Mouse (Mus musculus): ENCODE measurements around the gene Tgm4. TPM values are rescaled to one million over a fixed set of nuclear protein-coding genes. Genes with fewer than 3 reads are reported as not detected.

Tgm4 gene
- polyA plus RNA-seq (2015; fragmentation: Nextera tagmentation; extraction: Ambion mirVana) = 0.44 and 0.52 TPM in 2 replicates

DNA sequence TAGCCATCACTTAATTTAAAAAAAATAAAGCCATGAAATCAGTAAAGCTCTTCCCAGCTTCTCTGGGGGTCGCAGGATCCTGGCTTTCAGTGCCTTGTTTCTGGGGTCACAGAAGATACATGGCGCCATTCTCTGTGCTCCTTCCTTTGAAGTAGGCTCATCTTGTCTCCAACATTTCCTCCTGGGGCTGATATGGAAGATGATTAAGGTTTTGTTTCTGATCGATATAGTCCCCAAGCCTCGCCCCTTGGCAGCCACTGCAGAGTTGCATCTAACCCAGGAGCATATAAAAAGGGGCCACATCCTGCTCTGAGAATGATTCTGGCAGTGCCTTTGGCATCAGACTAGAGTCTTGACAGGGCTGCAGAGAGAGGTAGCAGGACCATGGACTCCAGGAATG is at the start of gene Tgm4:
Gene Tgm4, plus strand, starts transcription at position 301 of the 400 bp plus-strand sequence.
- DNase-seq (ENCODE audit: low spot score) (no peak), ATAC-seq (ENCODE audit: low FRiP score, low TSS enrichment) (no peak)
- TF ChIP-seq CTCF (IDR thresholded peaks at IDR 0.05; ENCODE audit: low read depth) (no peak), EP300 (optimal IDR thresholded peaks at IDR 0.05) (no peak)
- H3K4me3 ChIP-seq (ENCODE audit: low read depth, low read length) = no peak within 1 kb of the TSS
- no peaks in the 10 kb centered on the region for H3K9me3 ChIP-seq (ENCODE audit: control insufficient read depth, low read length)
- WGBS = 78% methylated on average over 4 of the region's 4 CpGs
- no peaks in the 10 kb centered on the region for H3K27me3 ChIP-seq (ENCODE audit: control insufficient read depth, insufficient read depth, low read length)
- no peak within 1 kb of the TSS for H3K27ac ChIP-seq (replicated peaks)
- H3K4me2 ChIP-seq (replicated peaks; ENCODE audit: low read depth) = no peak within 1 kb of the TSS
- no peaks in the 10 kb centered on the region for H3K36me3 ChIP-seq (ENCODE audit: control insufficient read depth, insufficient read depth, low read length)
- no peak within 1 kb of the TSS for H3K9ac ChIP-seq (ENCODE audit: low read length)
- H3K4me1 ChIP-seq (replicated peaks; ENCODE audit: control insufficient read depth, insufficient read depth) = no peaks in the 10 kb centered on the region

DNA sequence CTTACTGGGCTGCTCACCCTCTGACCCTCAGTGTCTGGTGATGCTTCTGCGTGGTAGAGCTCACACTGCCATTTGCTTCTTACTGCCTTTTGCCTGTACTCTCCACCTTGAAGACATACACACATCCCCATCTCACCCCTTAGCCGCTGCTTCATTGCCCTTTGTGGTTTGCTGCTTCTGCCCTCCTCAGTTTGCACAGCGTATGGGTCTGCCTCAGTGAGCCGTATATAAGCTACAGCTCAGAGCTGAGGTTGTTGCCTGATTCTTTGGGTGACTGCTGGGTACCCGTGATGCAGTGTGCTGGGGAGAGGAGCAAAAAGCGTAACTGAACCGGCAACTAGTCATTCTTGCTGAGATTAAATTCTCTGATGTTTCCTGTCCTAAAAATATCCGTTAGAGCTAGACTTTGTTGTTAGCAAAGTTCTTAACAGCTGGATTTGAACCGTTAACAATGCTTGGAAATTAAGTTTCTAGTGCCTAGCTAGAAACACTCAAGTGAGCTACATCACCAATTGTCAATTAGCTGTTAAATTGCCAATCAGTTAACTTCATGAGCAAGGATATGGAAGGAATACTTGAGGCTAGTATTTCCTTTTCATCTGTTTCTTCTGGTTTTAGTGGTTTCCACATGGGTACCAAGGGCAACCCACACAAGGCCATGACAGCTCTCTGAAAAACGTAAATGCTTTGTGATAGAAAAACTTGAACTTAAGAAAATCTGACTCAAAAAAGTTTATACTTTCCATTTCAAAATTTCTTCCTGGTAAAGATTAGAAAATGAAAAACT is 35.9 kb upstream of the Tgm4 start:
- peaks cover 8% of the 10 kb centered on the region; the same call in 1 of the 2 replicates for H3K36me3 ChIP-seq (ENCODE audit: control insufficient read depth, insufficient read depth, low read length)
- no peak overlapping the region for H3K27ac ChIP-seq (replicated peaks)
- H3K4me3 ChIP-seq (ENCODE audit: low read depth, low read length) = no peak overlapping the region
- TF ChIP-seq CTCF (IDR thresholded peaks at IDR 0.05; ENCODE audit: low read depth) (no peak), EP300 (optimal IDR thresholded peaks at IDR 0.05) (no peak)
- WGBS = 89% methylated on average over 10 of the region's 10 CpGs
- no peak overlapping the region for H3K4me2 ChIP-seq (replicated peaks; ENCODE audit: low read depth)
- ATAC-seq (ENCODE audit: low FRiP score, low TSS enrichment) = no peak
- no peaks in the 10 kb centered on the region for H3K27me3 ChIP-seq (ENCODE audit: control insufficient read depth, insufficient read depth, low read length)
- no peak overlapping the region for H3K9ac ChIP-seq (ENCODE audit: low read length)
- no peak for DNase-seq (ENCODE audit: low spot score)
- no peaks in the 10 kb centered on the region for H3K4me1 ChIP-seq (replicated peaks; ENCODE audit: control insufficient read depth, insufficient read depth)
- H3K9me3 ChIP-seq (ENCODE audit: control insufficient read depth, low read length) = no peaks in the 10 kb centered on the region

DNA sequence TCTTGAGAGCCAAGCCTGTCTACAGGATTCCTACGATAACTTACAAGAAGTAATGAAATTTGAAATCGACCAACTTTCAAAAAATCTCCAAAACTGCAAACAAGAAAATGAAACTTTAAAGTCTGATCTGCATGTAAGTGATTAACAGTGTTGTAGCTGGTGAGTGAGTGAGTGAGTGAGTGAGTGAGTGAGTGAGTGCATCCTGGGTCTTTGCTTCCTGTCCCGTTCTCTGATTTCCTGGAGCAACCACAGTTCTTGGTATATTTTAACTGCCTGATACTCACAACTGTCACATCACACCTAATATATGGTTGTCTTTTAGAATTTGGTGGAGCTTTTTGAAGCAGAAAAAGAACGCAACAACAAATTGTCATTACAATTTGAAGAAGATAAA is 35.3 kb upstream of the Tgm4 start:
- H3K4me2 ChIP-seq (replicated peaks; ENCODE audit: low read depth) = no peak overlapping the region
- WGBS = 94% methylated on average over 4 of the region's 4 CpGs
- TF ChIP-seq EP300 (optimal IDR thresholded peaks at IDR 0.05) = no peak
- TF ChIP-seq CTCF (IDR thresholded peaks at IDR 0.05; ENCODE audit: low read depth) = no peak
- ATAC-seq (ENCODE audit: low FRiP score, low TSS enrichment) (no peak), DNase-seq (ENCODE audit: low spot score) (no peak)
- H3K9ac ChIP-seq (ENCODE audit: low read length) = no peak overlapping the region
- H3K4me1 ChIP-seq (replicated peaks; ENCODE audit: control insufficient read depth, insufficient read depth) = no peaks in the 10 kb centered on the region
- peaks cover 8% of the 10 kb centered on the region; the same call in 1 of the 2 replicates for H3K36me3 ChIP-seq (ENCODE audit: control insufficient read depth, insufficient read depth, low read length)
- H3K27me3 ChIP-seq (ENCODE audit: control insufficient read depth, insufficient read depth, low read length) = no peaks in the 10 kb centered on the region
- H3K9me3 ChIP-seq (ENCODE audit: control insufficient read depth, low read length) = no peaks in the 10 kb centered on the region
- no peak overlapping the region for H3K4me3 ChIP-seq (ENCODE audit: low read depth, low read length)
- no peak overlapping the region for H3K27ac ChIP-seq (replicated peaks)

DNA sequence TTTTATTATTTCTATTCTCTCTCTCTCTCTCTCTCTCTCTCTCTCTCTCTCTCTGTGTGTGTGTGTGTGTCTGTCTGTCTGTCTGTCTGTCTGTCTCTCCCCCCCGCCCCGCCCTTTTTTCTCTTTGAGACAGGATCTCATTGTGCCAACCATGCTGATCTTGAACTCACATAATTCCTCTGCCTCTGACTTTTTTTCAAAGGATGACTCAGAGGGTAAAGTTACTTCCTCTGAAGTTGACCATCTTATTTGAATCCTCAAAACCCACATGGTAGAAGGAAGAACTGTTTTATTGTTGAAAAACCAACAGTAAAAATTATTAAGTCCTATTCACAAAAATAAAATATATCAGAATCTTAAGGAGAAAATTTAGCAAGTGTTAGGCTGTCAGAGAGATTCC is 29.8 kb upstream of the Tgm4 start:
- Histone ChIP-seq H3K27me3 (ENCODE audit: control insufficient read depth, insufficient read depth, low read length) (no peaks in the 10 kb centered on the region), H3K9ac (ENCODE audit: low read length) (no peak overlapping the region), H3K27ac (replicated peaks) (no peak overlapping the region), H3K4me1 (replicated peaks; ENCODE audit: control insufficient read depth, insufficient read depth) (no peaks in the 10 kb centered on the region), H3K9me3 (ENCODE audit: control insufficient read depth, low read length) (no peaks in the 10 kb centered on the region), H3K36me3 (ENCODE audit: control insufficient read depth, insufficient read depth, low read length) (peaks cover 12% of the 10 kb centered on the region), H3K4me2 (replicated peaks; ENCODE audit: low read depth) (no peak overlapping the region), H3K4me3 (ENCODE audit: low read depth, low read length) (no peak overlapping the region)
- no peak for DNase-seq (ENCODE audit: low spot score)
- ATAC-seq (ENCODE audit: low FRiP score, low TSS enrichment) = no peak
- no peak for TF ChIP-seq EP300 (optimal IDR thresholded peaks at IDR 0.05)
- no peak for TF ChIP-seq CTCF (IDR thresholded peaks at IDR 0.05; ENCODE audit: low read depth)
- 100% methylated on average over 2 of the region's 2 CpGs for WGBS

DNA sequence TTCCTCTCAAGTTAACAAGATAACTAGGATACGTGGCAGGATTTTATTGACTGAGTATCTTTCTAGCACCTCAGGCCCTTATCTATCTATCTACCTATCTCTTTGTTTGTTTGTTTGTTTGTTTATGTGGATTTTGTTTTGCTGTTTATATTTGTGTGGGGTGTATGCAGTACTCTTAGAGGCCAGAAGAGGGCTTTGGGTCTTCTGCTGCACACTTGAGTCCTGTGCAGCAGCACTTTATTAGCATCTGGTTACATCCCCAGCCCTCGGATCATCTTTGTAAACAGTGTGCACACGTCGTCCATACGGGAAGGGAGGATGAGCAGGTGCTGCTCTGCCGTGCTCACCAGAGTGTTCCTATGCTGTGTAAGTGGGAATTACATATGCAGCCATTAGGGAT is 28.5 kb upstream of the Tgm4 start:
- Histone ChIP-seq H3K9me3 (ENCODE audit: control insufficient read depth, low read length) (no peaks in the 10 kb centered on the region), H3K27ac (replicated peaks) (no peak overlapping the region), H3K4me2 (replicated peaks; ENCODE audit: low read depth) (no peak overlapping the region), H3K9ac (ENCODE audit: low read length) (no peak overlapping the region), H3K27me3 (ENCODE audit: control insufficient read depth, insufficient read depth, low read length) (no peaks in the 10 kb centered on the region), H3K4me3 (ENCODE audit: low read depth, low read length) (no peak overlapping the region), H3K36me3 (ENCODE audit: control insufficient read depth, insufficient read depth, low read length) (peaks cover 11% of the 10 kb centered on the region), H3K4me1 (replicated peaks; ENCODE audit: control insufficient read depth, insufficient read depth) (no peaks in the 10 kb centered on the region)
- 54% methylated on average over 6 of the region's 6 CpGs for WGBS
- DNase-seq (ENCODE audit: low spot score) (no peak), ATAC-seq (ENCODE audit: low FRiP score, low TSS enrichment) (no peak)
- TF ChIP-seq EP300 (optimal IDR thresholded peaks at IDR 0.05) = no peak
- peak; percentile 60 for TF ChIP-seq CTCF (IDR thresholded peaks at IDR 0.05; ENCODE audit: low read depth)

DNA sequence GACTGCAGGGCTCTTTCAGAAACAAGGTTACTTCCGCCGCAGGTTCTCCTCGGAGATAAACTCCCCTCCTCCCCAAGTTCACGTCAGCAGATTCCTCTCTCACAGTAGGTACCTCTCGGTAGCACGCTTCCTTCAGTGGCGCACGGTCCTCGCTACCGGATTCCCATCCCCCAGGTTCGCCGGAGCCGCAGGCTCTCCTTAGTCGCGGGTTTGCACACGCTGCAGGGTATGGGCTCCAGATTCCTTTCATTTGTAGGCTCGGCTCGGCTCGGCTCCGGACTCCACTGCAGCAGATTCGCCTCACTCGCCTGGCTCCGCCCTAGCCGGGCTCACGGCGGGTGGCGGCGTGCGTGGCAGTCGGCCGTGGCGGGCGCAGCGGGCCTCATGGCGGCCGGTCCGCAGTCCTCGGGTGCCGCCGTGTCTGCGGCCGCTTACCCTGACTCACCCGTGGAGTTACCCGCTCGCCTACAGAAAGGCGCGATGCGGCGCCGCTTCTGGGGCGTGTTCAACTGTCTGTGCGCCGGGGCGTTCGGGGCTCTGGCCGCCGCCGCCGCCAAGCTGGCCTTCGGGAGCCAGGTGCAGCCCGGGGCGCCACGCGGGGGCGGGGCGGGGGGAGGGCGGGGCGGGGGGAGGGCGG is 13.4 kb upstream of the Tgm4 start, which contains the start of gene Tmem42:
Gene Tmem42, plus strand, starts transcription at position 332 of the 637 bp plus-strand sequence.
- H3K9ac ChIP-seq (ENCODE audit: low read length) = peak within 1 kb of the TSS; percentile 80
- no peaks in the 10 kb centered on the region for H3K27me3 ChIP-seq (ENCODE audit: control insufficient read depth, insufficient read depth, low read length)
- no peaks in the 10 kb centered on the region; the same call in 1 of the 2 replicates for H3K4me1 ChIP-seq (replicated peaks; ENCODE audit: control insufficient read depth, insufficient read depth)
- TF ChIP-seq CTCF (IDR thresholded peaks at IDR 0.05; ENCODE audit: low read depth) (no peak), EP300 (optimal IDR thresholded peaks at IDR 0.05) (no peak)
- H3K27ac ChIP-seq (replicated peaks) = peak within 1 kb of the TSS; percentile 92
- H3K4me2 ChIP-seq (replicated peaks; ENCODE audit: low read depth) = peak within 1 kb of the TSS; percentile 63
- H3K9me3 ChIP-seq (ENCODE audit: control insufficient read depth, low read length) = no peaks in the 10 kb centered on the region
- ATAC-seq (ENCODE audit: low FRiP score, low TSS enrichment) (peak; percentile 99), DNase-seq (ENCODE audit: low spot score) (peak; percentile 94)
- under 1% methylated on average over 48 of the region's 69 CpGs for WGBS
- no peaks in the 10 kb centered on the region for H3K36me3 ChIP-seq (ENCODE audit: control insufficient read depth, insufficient read depth, low read length)
- peak within 1 kb of the TSS; percentile 68 for H3K4me3 ChIP-seq (ENCODE audit: low read depth, low read length)
